Mouse (Mus musculus): Measurements from ENCODE around the gene Irf4.

The Irf4 gene

DNA sequence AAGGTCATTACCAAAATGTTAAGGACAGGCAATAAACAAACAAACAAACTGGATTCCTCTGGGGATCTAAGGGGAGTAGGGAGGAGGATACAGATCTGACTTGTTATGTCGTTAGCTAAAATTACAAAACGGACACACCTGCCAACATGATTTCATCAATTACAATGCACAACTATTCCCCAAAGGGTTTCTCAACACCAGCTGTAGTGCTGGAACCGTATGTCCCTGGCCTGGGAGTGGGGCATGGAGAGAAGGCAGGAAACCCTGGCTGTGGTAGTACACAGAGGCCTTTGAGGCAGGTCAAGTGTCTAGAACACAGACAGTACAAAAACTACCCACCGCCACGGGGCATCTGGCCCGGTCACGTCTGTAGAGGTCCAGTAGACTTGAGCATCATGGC, 60.2 kb downstream of the Irf4 start:
- no peak for DNase-seq (ENCODE audit: low spot score)

DNA sequence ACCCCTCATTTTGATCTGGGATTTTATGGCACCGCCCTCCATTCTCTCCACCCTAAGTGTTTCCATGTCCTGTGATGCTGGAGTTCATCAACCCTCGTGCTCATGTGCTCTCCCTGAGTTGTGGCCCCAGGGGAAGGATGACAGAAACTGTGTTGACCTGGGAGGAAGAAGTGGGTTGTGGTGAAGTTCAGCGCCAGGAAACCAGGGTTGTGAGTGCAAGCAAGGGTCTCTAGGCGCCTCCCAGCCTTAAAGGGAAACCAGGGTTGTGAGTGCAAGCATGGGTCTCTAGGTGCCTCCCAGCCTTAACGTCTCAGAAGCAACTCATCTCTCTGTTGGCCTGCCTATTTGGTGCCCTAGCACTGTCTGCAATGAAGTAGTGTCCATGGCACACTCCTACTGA, 64.4 kb downstream of the Irf4 start:
- DNase-seq (ENCODE audit: low spot score) = no peak

GRCm38 (mm10) chr13:30814256-30814655, 65.2 kb downstream of the Irf4 start:
- DNase-seq (ENCODE audit: low spot score) = no peak
